Mouse (Mus musculus) megakaryocyte-erythroid progenitor cell, adult 5-6 weeks (primary cell): Measurements from ENCODE around the gene Tlx2. TPM values are rescaled to one million over a fixed set of nuclear protein-coding genes. Genes with fewer than 3 reads are reported as not detected.
A peak's percentile ranks its signal among the peaks of the same experiment; 100 is the strongest.

ENCODE experiments used
- ATAC-seq: replicated peaks from 2 replicates; pipeline ENCODE4 v1.8.0; 2016; ENCODE audit warnings: mild to moderate bottlenecking, inconsistent platforms; ENCODE audit not compliant: severe bottlenecking, poor library complexity, low FRiP score, low TSS enrichment
- total RNA-seq, 2 experiments: library from RNA; stranded (forward) in 1 of 2; stranded (reverse) in 1 of 2; fragments of 200-1000, 215-1000 nt in 1 of 2; fragments of >200 nt in 1 of 2; fragmentation: Nextera tagmentation in 1 of 2; gene quantifications; 2 replicates each; pipeline ENCODE4 v1.2.3; 2014 to 2017

The Tlx2 gene
- total RNA-seq, 2 experiments from 2014 or later = not detected

- no peak for ATAC-seq
Observed at GRCm38 (mm10) chr6:83095968-83096367, 25.9 kb upstream of the Tlx2 start.

GRCm38 (mm10) chr6:83092416-83093127 lies 22.5 kb upstream of the Tlx2 start:
- no peak for ATAC-seq

- ATAC-seq = no peak
Observed at GRCm38 (mm10) chr6:83087926-83088260, 17.8 kb upstream of the Tlx2 start.

GRCm38 (mm10) chr6:83087205-83087925 lies 17.3 kb upstream of the Tlx2 start:
- ATAC-seq = no peak

GRCm38 (mm10) chr6:83086121-83087035 lies 16.3 kb upstream of the Tlx2 start, which contains the start of gene Lbx2:
Gene Lbx2, plus strand, starts transcription at chr6:83086367.
- ATAC-seq = no peak

- no peak for ATAC-seq
Observed at GRCm38 (mm10) chr6:83084477-83084876, 14.4 kb upstream of the Tlx2 start.

GRCm38 (mm10) chr6:83083497-83083896 lies 13.4 kb upstream of the Tlx2 start:
- no peak for ATAC-seq

- ATAC-seq = no peak
Observed at GRCm38 (mm10) chr6:83080210-83080609, 10.1 kb upstream of the Tlx2 start.

GRCm38 (mm10) chr6:83078324-83078858 lies 8.3 kb upstream of the Tlx2 start:
- peak; percentile 83 for ATAC-seq

- ATAC-seq = peak; percentile 30
Observed at GRCm38 (mm10) chr6:83077630-83078323, 7.7 kb upstream of the Tlx2 start, which contains the start of gene Pcgf1. Gene Pcgf1, plus strand, starts transcription at chr6:83077869.

GRCm38 (mm10) chr6:83074979-83075378 lies 4.9 kb upstream of the Tlx2 start:
- ATAC-seq = no peak

GRCm38 (mm10) chr6:83071220-83071619 lies 1.1 kb upstream of the Tlx2 start:
- ATAC-seq = no peak

GRCm38 (mm10) chr6:83070311-83071219 lies 472 bp upstream of the Tlx2 start:
- no peak for ATAC-seq

- no peak for ATAC-seq
Observed at GRCm38 (mm10) chr6:83069488-83070246, 426 bp downstream of the Tlx2 start.

- no peak for ATAC-seq
Observed at GRCm38 (mm10) chr6:83068706-83069487, 1.2 kb downstream of the Tlx2 start.

GRCm38 (mm10) chr6:83068221-83068620 lies 1.9 kb downstream of the Tlx2 start:
- ATAC-seq = no peak

- ATAC-seq = no peak
Observed at GRCm38 (mm10) chr6:83066441-83066840, 3.7 kb downstream of the Tlx2 start.
